Mouse (Mus musculus) midbrain, postnatal 0 days (tissue): ENCODE measurements around the gene Tgif2lx2. TPM values are rescaled to one million over a fixed set of nuclear protein-coding genes. Genes with fewer than 3 reads are reported as not detected.
"Not testable (repeated sequence)": the region's sequence is repeated elsewhere in the genome, so short reads cannot be mapped to it uniquely, and the experiment has no call there.

Experiments
- ATAC-seq: fragments of 200-750 bp; cut with Nextera tagmentation; 2 replicates; pipeline ENCODE4 v1.8.0; 2017; ENCODE audit warnings: moderate number of reproducible peaks, mild to moderate bottlenecking, moderate TSS enrichment, moderate library complexity; ENCODE audit not compliant: low FRiP score
- DNase-seq: peaks from one replicate; pipeline ENCODE4 v3.0.0-alpha.2; 2015; ENCODE audit warnings: low spot score
- H3K27ac ChIP-seq: fragments of 300-500 bp; sonication (generic); 2 replicates; pipeline ENCODE4 v1.5.1; 2014; ENCODE audit warnings: low read depth, mild to moderate bottlenecking, low read length, mixed read lengths
- H3K27me3 ChIP-seq: fragments of 300-500 bp; sonication (generic); 2 replicates; pipeline ENCODE4 v1.6.1; 2014; ENCODE audit warnings: low read length, control low read depth, mixed read lengths; ENCODE audit not compliant: insufficient read depth
- H3K36me3 ChIP-seq: fragments of 300-500 bp; sonication (generic); 2 replicates; pipeline ENCODE4 v1.6.1; 2014; ENCODE audit warnings: low read length, control low read depth, mixed read lengths; ENCODE audit not compliant: insufficient read depth
- H3K4me1 ChIP-seq: fragments of 300-500 bp; sonication (generic); 2 replicates; pipeline ENCODE4 v1.6.1; 2014; ENCODE audit warnings: mild to moderate bottlenecking, control low read depth, antibody characterized with exemption, low read length, mixed read lengths; ENCODE audit not compliant: insufficient read depth
- H3K4me2 ChIP-seq: fragments of 300-500 bp; sonication (generic); 2 replicates; pipeline ENCODE4 v1.6.1; 2014; ENCODE audit warnings: low read depth, mild to moderate bottlenecking, low read length, mixed read lengths; ENCODE audit not compliant: poor library complexity, severe bottlenecking
- H3K4me3 ChIP-seq: fragments of 300-500 bp; sonication (generic); 2 replicates; pipeline ENCODE4 v1.5.1; 2014; ENCODE audit warnings: low read depth, mild to moderate bottlenecking, low read length, moderate library complexity
- H3K9ac ChIP-seq: fragments of 300-500 bp; sonication (generic); replicated peaks from 2 replicates; pipeline ENCODE4 v1.6.1; 2014; ENCODE audit warnings: mild to moderate bottlenecking, low read length, moderate library complexity, mixed read lengths; ENCODE audit not compliant: poor library complexity, severe bottlenecking
- H3K9me3 ChIP-seq: fragments of 300-500 bp; sonication (generic); 2 replicates; pipeline ENCODE4 v1.6.1; 2016; ENCODE audit warnings: low read length, control low read depth
- WGBS: fragments of 180-500 bp; shearing (Covaris S2); extraction: QIAGEN DNeasy Blood & Tissue Kit; methylation state at CpG from one replicate; pipeline ENCODE4 v1.1.7; 2014; 5-methylcytosine and 5-hydroxymethylcytosine counted together
- polyA plus RNA-seq: library from polyadenylated mRNA; unstranded; fragments of >200 nt; fragmentation: Nextera tagmentation; extraction: Ambion mirVana; gene quantifications from 2 replicates; pipeline ENCODE4 v1.2.1, GENCODE M21; 2015
- total RNA-seq: library from RNA; depleted of rRNA; stranded (reverse); fragments of >200 nt; gene quantifications from 2 replicates; pipeline ENCODE4 v1.2.3, GENCODE M21; 2014; rRNA removed

The Tgif2lx2 gene
- total RNA-seq (not detected in 2 replicates), polyA plus RNA-seq (not detected in 2 replicates)

DNA sequence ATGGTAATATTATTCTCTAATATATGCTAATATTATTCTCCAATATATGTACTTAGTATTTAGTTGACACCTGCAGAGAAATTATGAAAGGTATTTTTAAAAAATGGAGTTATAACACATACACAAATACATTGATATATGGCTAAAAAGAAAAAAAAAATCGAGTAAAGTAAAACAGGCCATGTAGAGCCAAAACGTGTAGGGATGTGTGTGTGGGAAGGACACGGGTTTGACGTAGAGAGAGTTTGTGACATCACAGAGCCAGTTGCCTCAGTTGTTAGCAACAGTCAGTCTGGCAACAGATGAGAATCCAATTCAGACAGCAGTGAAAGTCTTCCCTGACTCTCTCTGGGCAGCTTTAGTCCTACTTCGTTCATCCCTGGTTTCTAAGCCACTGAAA, at the start of gene Tgif2lx2:
Gene Tgif2lx2, plus strand, starts transcription at position 301 of the 400 bp plus-strand sequence.
- H3K27ac ChIP-seq, DNase-seq, H3K4me2 ChIP-seq, H3K36me3 ChIP-seq, H3K27me3 ChIP-seq, H3K4me1 ChIP-seq, H3K9me3 ChIP-seq, ATAC-seq, H3K9ac ChIP-seq, H3K4me3 ChIP-seq: not testable (repeated sequence)
- no CpG with 5 or more reads among the region's 5 CpGs for WGBS

Other genes starting within 250 kb of the Tgif2lx2 start
- not detected in 2 replicates for gene Tgif2lx1, start 53.5 kb downstream of the Tgif2lx2 start, total RNA-seq
- gene Tgif2lx1, start 53.5 kb downstream of the Tgif2lx2 start, polyA plus RNA-seq, result not detected in 2 replicates